Mouse (Mus musculus) brown adipose tissue, adult 24 weeks (tissue): ENCODE data around the gene Thada. TPM values are rescaled to one million over a fixed set of nuclear protein-coding genes. Genes with fewer than 3 reads are reported as not detected.

ENCODE experiments used
- H3K27ac ChIP-seq: fragments of 200-500 bp; replicated peaks from 2 replicates; pipeline ENCODE4 v1.5.1; 2012; ENCODE audit warnings: low read depth, mild to moderate bottlenecking, low read length
- H3K4me1 ChIP-seq: fragments of 200-500 bp; 2 replicates; pipeline ENCODE4 v1.6.1; 2012; ENCODE audit warnings: low read length, mixed read lengths; ENCODE audit not compliant: control insufficient read depth, insufficient read depth, insufficient read length
- H3K4me3 ChIP-seq: fragments of 200-500 bp; 2 replicates; pipeline ENCODE4 v1.5.1; 2012; ENCODE audit warnings: low read depth, mild to moderate bottlenecking, low read length, moderate library complexity; ENCODE audit not compliant: insufficient read depth
- polyA plus RNA-seq: library from polyadenylated mRNA; stranded (reverse); fragments of >200 nt; gene quantifications from 2 replicates; pipeline ENCODE4 v1.2.4, GENCODE M21; 2012; ENCODE audit not compliant: missing spikeins, insufficient read depth, insufficient read length

The Thada gene
- polyA plus RNA-seq, 1 experiment = 4.7 TPM

DNA sequence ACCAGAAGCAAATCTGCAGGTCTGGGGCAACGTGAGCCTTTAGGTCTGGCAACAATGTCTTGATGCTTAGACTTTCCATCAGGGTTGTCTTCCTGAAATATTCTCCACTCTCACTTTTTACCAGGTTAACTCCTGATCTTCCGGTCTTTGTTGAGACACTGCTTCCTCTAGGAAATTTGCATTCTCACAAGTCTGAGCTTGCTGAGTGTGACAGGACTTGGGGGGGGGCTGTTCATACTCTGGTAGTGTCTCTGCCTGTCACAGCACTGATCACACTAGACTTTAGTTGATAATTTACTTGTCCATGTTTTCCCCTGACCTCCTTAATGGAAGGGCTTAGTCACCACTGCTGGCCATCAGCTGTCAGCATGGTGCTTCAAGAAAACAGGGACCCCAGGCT is 21.4 kb upstream of the Thada start:
- no peak overlapping the region for H3K4me3 ChIP-seq

DNA sequence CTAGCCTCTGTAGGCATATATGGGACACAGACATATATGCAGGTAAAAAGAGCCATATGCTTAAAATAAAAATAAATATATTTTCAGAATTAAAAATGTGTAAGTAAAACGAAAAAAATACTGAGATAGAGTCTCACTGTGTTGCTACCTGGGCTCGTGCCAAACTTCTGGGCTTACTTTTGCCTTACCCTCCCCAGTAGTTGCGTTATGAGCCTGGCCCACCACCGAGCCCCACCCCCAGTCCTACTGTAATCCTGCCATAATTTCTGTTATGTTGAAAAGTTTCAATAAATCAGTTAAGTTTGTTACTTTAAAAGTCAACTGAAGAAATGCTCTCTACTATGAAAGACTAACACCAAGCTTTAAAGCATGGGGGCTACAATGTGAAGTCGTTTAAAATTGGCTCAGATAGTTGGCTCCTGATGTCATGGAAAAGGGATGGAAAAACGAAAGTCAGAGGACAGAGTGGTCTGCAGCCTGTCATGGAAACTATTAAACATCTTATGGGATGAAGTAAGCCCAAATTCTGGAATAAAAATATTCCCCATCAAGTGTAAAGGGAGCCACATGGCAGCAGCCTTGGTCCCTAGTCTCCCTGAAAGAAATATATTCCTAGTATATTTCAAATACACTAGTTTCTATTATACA is 17.8 kb upstream of the Thada start:
- H3K4me1 ChIP-seq = no peaks in the 10 kb centered on the region
- no peak overlapping the region for H3K27ac ChIP-seq
- no peak overlapping the region for H3K4me3 ChIP-seq

More for the DNA sequence above, 21.4 kb upstream of the Thada start:
- H3K4me1 ChIP-seq = no peaks in the 10 kb centered on the region
- H3K27ac ChIP-seq = no peak overlapping the region

- Histone ChIP-seq H3K4me1 (no peaks in the 10 kb centered on the region), H3K4me3 (no peak overlapping the region), H3K27ac (no peak overlapping the region)
Measured at GRCm38 (mm10) chr17:84482831-84483230, 16.8 kb upstream of the Thada start.

DNA sequence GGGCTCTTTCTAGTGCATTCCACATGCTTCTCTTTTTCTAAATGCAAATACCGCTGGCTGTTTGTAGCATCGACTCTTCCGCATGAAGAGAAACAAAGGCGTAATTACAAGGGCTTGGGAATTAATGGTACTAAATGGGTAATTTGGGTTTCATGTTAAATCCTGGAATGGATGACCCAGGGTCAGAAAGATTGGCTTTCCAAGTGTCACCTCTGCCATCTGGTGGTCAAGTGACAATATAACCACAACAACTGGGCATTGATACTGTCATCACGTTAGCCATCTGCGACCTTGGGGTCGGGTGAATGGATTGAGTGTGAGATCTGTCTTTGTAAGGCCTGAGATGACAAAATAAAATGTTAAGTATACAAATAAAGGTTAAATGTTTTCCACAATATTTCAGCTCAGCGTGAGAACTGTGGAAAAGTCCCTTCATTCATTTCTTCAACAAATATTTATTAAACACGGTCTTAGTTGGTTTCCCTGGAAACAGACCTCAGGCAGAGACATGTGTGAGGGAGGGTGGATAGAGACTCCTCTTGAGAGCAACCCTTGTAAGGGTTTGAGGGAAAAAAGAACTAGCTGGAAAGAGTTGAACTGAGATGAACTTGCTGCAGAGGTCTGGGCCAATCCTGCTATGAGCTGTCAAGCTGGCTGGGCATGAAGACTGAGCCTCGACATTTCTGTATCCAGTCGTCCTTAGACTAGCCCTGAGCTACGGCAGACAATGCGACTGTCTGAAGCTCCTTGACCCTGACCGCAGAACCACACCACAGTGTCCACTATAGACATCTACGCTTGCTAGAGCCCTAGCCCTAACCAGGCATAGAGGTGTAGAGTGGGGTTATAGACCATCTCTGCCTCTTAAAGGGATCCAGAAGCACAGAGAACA is 14.7 kb upstream of the Thada start:
- Histone ChIP-seq H3K27ac (no peak overlapping the region), H3K4me3 (no peak overlapping the region), H3K4me1 (no peaks in the 10 kb centered on the region)

DNA sequence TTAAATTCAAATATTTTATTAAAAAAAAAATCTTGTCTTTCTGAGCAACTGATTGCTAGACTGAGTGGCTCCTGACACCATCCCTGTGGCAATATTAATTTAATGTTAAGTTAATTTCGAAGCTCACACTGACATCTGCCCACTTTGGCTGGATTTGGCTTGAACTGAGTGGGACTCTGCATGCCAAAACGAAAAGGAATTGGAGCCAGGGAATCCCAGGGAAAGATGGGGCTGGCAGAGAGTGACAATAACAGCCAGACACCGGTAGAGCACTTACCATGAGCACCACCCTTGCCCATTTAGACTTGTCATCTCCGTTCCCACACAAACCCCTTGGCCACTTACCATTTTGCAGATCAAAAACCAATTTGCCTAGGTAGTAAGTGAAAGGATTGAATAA is 12.3 kb upstream of the Thada start:
- Histone ChIP-seq H3K4me1 (no peaks in the 10 kb centered on the region), H3K27ac (no peak overlapping the region), H3K4me3 (no peak overlapping the region)

DNA sequence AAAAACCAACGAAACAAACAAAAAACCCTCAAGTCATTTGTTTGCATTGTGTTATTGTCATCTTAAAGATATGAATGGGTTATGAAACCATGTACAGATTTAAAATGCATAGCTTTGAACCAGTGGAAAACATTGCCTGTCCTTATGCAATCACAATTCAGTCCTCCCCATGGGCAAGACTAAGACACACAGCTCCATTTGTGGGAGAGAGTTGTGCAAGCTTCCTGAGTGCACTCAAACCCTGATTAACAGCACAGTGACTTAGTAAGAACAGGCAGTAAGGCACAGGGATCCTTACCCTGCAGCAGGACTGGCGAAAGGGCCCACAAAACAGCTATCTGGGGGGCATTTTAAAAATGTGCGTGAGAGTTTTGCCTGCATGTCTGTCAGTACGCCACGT is 11.2 kb upstream of the Thada start:
- Histone ChIP-seq H3K27ac (no peak overlapping the region), H3K4me3 (no peak overlapping the region), H3K4me1 (no peaks in the 10 kb centered on the region)

- no peaks in the 10 kb centered on the region for H3K4me1 ChIP-seq
- H3K27ac ChIP-seq = no peak overlapping the region
- H3K4me3 ChIP-seq = no peak overlapping the region
Measured at GRCm38 (mm10) chr17:84474312-84474711, 8.3 kb upstream of the Thada start.

- no peak overlapping the region for H3K27ac ChIP-seq
- no peak overlapping the region for H3K4me3 ChIP-seq
- no peaks in the 10 kb centered on the region for H3K4me1 ChIP-seq
Measured at GRCm38 (mm10) chr17:84435012-84435411, 31.0 kb downstream of the Thada start.

GRCm38 (mm10) chr17:84434233-84434632 is 31.8 kb downstream of the Thada start:
- H3K4me3 ChIP-seq = no peak overlapping the region
- H3K4me1 ChIP-seq = no peaks in the 10 kb centered on the region
- H3K27ac ChIP-seq = no peak overlapping the region

- Histone ChIP-seq H3K27ac (no peak overlapping the region), H3K4me3 (no peak overlapping the region), H3K4me1 (no peaks in the 10 kb centered on the region)
Measured at GRCm38 (mm10) chr17:84431991-84432390, 34.0 kb downstream of the Thada start.

GRCm38 (mm10) chr17:84424258-84424657 is 41.7 kb downstream of the Thada start:
- no peak overlapping the region for H3K4me3 ChIP-seq
- H3K27ac ChIP-seq = no peak overlapping the region
- no peaks in the 10 kb centered on the region for H3K4me1 ChIP-seq

DNA sequence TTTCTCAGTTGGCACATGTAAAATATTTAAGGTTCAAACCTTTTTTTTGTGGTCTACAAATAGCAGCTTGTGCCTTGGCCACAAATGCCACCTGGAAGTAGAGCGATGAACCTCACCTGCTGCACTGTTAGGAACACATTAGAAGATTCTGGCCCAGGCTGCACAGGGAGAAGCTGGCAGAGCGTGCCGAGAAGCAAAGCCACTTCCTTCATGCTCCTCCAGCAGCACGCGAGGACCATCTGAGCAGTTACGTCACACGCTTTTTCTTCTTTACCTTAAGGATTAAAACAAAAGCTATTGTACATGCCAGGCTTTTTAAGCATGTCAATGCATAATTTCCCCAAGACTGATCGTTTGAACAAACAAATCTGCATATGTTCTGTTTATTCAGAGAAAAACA is 43.1 kb downstream of the Thada start:
- H3K4me3 ChIP-seq = no peak overlapping the region
- H3K27ac ChIP-seq = no peak overlapping the region; the same call in 1 of the 2 replicates
- no peaks in the 10 kb centered on the region for H3K4me1 ChIP-seq

DNA sequence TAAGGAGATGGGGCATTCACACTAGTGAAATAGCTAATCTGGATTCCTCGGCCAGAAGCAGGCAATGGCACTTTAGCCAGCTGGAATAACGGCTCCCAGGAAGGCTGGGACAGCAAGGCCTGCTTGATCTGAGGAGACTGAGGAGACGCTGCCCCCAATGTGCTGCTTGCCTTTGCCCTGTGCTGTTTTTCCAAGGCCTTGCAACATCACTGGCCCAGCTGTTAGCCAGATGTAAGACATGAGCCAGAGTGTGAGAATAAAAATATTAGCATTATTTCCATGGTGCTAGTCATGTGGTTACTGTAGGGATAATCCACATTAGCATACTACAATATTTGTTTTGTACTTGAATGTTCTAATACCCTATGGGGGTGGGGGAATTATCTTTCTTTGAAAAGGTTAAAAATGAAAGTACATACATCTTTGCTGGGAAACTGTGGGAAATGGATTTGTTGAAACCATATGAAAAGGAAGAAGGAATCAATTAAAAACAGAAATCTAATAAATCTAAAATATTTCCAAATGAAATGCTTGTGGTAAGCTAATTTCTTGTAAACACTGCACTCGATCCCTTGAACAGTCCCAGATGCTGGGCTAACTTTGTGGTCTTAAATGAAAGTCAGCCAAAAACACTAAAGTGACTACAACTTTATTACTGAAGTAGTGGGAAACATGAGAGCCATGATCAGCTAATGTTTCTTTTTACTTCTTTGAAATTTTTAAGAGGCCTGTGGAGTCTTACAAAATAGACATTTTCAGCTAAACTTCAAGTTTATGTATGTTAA is 43.8 kb downstream of the Thada start:
- Histone ChIP-seq H3K4me3 (no peak overlapping the region), H3K27ac (no peak overlapping the region), H3K4me1 (no peaks in the 10 kb centered on the region)

- H3K4me3 ChIP-seq = no peak overlapping the region
- H3K4me1 ChIP-seq = no peaks in the 10 kb centered on the region
Measured at GRCm38 (mm10) chr17:84421042-84421441, 45.0 kb downstream of the Thada start.

GRCm38 (mm10) chr17:84420276-84420639 is 45.7 kb downstream of the Thada start:
- no peak overlapping the region for H3K27ac ChIP-seq
- H3K4me3 ChIP-seq = no peak overlapping the region
- H3K4me1 ChIP-seq = no peaks in the 10 kb centered on the region

More at GRCm38 (mm10) chr17:84421042-84421441, 45.0 kb downstream of the Thada start:
- no peak overlapping the region for H3K27ac ChIP-seq
